Mouse (Mus musculus): Measurements from ENCODE around the gene Gpha2. TPM values are rescaled to one million over a fixed set of nuclear protein-coding genes. Genes with fewer than 3 reads are reported as not detected.

Gene Gpha2
- polyA plus RNA-seq (2012; rRNA removed): not detected in 2 replicates

DNA sequence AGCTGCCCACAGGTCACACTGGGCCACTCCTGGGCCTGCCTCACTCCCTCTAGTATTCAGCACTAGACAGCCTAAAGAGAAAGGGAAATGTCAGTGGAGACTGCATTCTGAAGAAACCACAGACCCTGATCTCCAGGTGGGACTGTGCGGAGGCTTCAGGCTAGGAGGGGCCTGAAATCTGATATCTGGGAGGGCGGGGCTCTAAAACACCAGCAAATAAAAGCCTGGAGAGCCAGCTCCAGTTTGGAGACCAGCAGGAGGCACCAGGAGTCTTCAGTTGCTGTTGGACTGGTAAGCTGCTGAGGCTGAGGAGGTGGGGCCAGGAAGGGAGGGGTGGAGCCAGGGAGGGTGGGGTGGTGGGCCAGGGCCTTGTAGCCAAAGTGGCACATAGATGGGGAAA lies at the start of gene Gpha2:
Gpha2 (plus strand) TSS at position 246 of the 400 bp plus-strand sequence.

DNA sequence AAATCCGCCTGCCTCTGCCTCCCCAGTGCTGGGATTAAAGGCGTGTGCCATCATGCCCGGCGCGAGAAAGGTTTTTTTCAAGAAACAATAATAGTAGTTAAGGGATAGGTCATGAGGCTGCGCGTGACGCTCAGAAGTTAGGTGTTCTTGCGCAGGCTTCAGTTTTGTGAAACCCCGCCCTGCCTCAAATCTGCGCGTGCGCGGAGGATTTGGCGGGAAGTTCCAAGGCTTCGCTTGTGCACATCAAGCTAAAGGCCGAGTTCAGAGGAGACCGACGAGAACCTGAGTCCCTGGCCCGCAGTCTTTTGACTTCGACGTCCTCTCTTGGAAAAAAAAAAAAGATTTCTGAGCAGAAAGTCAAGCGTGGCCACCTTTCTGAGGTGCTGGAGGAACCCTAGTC lies 42.0 kb upstream of the Gpha2 start, which contains the start of gene Majin:
Majin (plus strand) TSS at position 258 of the 400 bp plus-strand sequence.

DNA sequence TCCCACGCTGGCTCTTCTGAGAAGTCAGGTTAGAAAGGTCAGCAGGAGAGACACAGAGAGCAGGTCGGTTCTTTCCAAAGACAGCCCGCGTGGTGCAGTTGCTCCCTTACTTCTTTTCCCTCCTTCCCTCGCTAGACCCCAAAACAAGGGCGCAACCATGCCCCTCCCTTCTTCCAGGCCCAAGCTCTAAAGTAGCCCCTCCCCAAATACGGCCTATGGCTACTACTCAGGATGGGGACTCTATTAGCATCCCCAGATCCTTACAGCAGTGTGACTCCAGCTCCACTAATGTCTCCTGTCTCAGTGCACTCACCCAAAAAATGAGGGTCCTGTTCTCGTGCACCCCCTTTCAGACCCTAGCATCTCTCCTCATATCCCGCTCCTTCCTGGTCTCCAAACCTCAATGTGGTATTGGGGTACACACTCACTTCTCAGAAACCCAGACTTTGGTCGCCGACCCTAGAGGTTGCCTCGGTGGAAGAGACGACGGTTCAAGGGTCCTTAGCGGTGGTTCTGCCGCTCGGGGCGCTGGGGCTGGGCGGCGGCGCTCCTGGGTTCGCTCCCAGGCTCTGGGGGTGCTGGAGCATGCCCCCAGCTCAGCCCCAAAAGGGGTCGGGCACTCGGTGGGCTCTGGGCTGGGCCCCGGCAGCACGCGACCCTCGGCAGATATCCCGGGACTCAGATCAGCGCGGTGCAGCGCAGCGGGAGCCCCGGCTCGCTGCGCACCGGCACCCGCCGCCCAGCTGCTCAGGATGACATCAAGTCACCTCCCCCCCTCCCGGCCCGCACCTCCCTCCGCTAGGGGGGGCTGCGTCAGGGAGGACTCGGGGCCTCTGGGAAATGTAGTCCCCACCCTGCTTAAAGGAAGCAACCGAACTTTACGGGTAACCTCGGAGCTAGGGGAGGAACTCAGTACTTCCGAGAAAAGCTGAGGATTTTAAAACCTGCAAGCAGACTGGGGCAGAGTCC lies 9.2 kb downstream of the Gpha2 start, which contains the start of gene Ppp2r5b:
Ppp2r5b (minus strand) TSS at position 789 of the 969 bp plus-strand sequence.

DNA sequence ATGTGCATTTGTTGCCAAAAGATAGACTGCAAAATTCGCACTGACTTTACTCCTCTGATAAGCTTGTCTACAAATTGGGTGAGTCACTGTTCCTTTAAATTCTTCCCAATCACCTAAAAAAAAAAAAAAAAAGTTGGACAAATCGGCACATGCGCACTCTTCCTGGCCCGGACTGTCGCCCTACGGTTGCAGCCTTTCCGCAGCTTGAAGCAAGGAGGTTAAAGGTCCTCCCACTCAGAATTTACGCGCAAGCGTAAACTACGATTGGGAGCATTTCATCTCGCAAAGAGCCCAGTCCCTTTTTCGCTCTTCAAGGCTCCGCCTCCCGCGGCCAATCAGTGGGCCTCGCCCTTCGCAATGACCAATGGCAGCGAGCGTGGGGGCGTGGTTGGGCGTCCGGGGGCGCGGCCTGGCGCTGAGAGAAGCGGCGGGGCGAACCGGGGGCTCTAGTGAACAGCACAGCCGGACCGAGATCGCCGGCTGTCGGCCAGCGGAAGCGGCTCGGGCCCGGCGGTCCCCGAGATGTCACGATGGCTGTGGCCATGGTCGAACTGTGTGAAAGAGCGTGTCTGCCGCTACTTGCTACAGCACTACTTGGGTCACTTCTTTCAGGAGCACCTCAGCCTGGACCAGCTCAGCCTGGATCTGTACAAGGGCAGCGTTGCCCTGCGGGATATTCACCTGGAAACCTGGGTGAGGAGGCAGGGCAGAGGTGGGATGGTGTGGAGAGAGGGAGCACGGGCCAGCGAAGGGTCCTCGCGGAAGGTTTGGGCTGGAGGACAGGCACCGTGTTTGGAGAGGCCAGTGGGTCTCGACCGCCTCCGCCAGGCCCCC lies 15.3 kb downstream of the Gpha2 start, which contains the start of gene Atg2a:
Atg2a (plus strand) TSS at position 395 of the 834 bp plus-strand sequence.

DNA sequence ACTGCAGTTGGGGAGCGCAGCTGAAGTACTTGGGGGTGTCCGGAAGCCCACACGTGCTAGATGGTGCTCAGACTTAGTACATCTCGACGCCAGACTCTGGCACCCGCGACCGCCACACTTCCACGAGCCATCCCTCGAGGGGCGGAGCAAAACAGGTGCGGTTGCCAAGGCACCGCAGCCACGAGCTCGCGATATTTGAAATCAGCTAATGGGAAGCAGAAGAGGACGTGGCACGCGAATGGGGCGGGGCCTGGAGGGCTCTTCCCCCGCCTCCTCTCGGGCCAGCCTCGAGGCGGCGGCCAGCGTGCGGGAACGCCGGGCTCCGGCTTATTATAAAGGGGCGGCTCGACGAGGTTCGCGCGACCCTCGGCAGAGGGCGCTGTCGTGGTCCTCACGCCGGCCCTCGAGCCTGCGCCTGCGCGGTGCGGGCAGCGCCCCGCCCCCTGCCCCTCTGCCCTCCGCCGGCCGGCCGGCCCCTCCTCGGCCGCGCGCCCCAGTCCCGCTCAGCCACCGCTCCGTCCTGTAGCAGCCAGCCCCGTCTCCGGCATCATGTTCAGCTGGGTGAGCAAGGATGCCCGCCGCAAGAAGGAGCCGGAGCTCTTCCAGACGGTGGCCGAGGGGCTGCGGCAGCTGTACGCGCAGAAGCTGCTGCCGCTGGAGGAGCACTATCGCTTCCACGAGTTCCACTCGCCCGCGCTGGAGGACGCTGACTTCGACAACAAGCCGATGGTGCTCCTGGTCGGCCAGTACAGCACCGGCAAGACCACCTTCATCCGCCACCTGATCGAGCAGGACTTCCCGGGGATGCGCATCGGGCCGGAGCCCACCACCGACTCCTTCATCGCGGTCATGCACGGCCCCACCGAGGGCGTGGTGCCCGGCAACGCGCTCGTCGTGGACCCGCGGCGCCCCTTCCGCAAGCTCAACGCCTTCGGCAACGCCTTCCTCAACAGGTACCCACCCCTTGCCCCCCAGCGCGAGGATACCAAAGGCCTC lies 50.5 kb downstream of the Gpha2 start, which contains the start of gene Ehd1:
Ehd1 (plus strand) TSS at position 300 of the 996 bp plus-strand sequence.

Other genes starting within 250 kb of the Gpha2 start
- 0.05 and 0.07 TPM in 2 replicates for gene Slc22a20, start 240.2 kb upstream of the Gpha2 start, polyA plus RNA-seq (2012; rRNA removed)
- 16.0 and 18.9 TPM in 2 replicates for gene Capn1, start 210.5 kb upstream of the Gpha2 start, polyA plus RNA-seq (2012; rRNA removed)
- gene Syvn1, start 179.8 kb upstream of the Gpha2 start, polyA plus RNA-seq (2012; rRNA removed): 12.0 and 13.7 TPM in 2 replicates
- gene Mrpl49, start 168.6 kb upstream of the Gpha2 start, polyA plus RNA-seq (2012; rRNA removed): 22.4 and 23.7 TPM in 2 replicates
- 1,008 and 1,075 TPM in 2 replicates for gene Fau, start 168.5 kb upstream of the Gpha2 start, polyA plus RNA-seq (2012; rRNA removed)
- gene Znhit2, start 165.2 kb upstream of the Gpha2 start, polyA plus RNA-seq (2012; rRNA removed): 18.6 and 20.3 TPM in 2 replicates
- gene Tm7sf2, start 158.0 kb upstream of the Gpha2 start, polyA plus RNA-seq (2012; rRNA removed): 74.1 and 93.2 TPM in 2 replicates
- 20.2 and 24.9 TPM in 2 replicates for gene Vps51, start 149.1 kb upstream of the Gpha2 start, polyA plus RNA-seq (2012; rRNA removed)
- gene Tmem262, start 146.3 kb upstream of the Gpha2 start, polyA plus RNA-seq (2012; rRNA removed): not detected in 2 replicates
- gene Gm28374, start 144.1 kb upstream of the Gpha2 start, polyA plus RNA-seq (2012; rRNA removed): 0.26 and 0.29 TPM in 2 replicates
- gene Zfpl1, start 141.4 kb upstream of the Gpha2 start, polyA plus RNA-seq (2012; rRNA removed): 18.7 and 21.2 TPM in 2 replicates
- 11.0 and 11.4 TPM in 2 replicates for gene Cdca5, start 141.4 kb upstream of the Gpha2 start, polyA plus RNA-seq (2012; rRNA removed)
- 0.14 and 0.23 TPM in 2 replicates for gene AC131692.1, start 132.0 kb upstream of the Gpha2 start, polyA plus RNA-seq (2012; rRNA removed)
- 2.1 TPM in 2 replicates for gene Naaladl1, start 120.6 kb upstream of the Gpha2 start, polyA plus RNA-seq (2012; rRNA removed)
- gene Sac3d1, start 107.7 kb upstream of the Gpha2 start, polyA plus RNA-seq (2012; rRNA removed): 12.5 and 12.8 TPM in 2 replicates
- 32.0 and 35.8 TPM in 2 replicates for gene Snx15, start 98.1 kb upstream of the Gpha2 start, polyA plus RNA-seq (2012; rRNA removed)
- 1.4 and 1.5 TPM in 2 replicates for gene Batf2, start 85.4 kb upstream of the Gpha2 start, polyA plus RNA-seq (2012; rRNA removed)
- 16.7 and 18.5 TPM in 2 replicates for gene Arl2, start 84.8 kb upstream of the Gpha2 start, polyA plus RNA-seq (2012; rRNA removed)
- gene Majin, start 42.0 kb upstream of the Gpha2 start, polyA plus RNA-seq (2012; rRNA removed): 0.05 TPM in 2 replicates
- gene Ppp2r5b, start 9.5 kb downstream of the Gpha2 start, polyA plus RNA-seq (2012; rRNA removed): 4.8 and 5.2 TPM in 2 replicates
- 5.6 and 6.8 TPM in 2 replicates for gene Atg2a, start 15.3 kb downstream of the Gpha2 start, polyA plus RNA-seq (2012; rRNA removed)
- gene Ehd1, start 50.3 kb downstream of the Gpha2 start, polyA plus RNA-seq (2012; rRNA removed): 57.5 and 76.1 TPM in 2 replicates
- 4.2 and 5.4 TPM in 2 replicates for gene Cdc42bpg, start 80.1 kb downstream of the Gpha2 start, polyA plus RNA-seq (2012; rRNA removed)
- gene Men1, start 108.6 kb downstream of the Gpha2 start, polyA plus RNA-seq (2012; rRNA removed): 16.8 and 18.1 TPM in 2 replicates
- gene Map4k2, start 114.8 kb downstream of the Gpha2 start, polyA plus RNA-seq (2012; rRNA removed): 29.5 and 37.2 TPM in 2 replicates
- 43.1 and 53.9 TPM in 2 replicates for gene Sf1, start 137.3 kb downstream of the Gpha2 start, polyA plus RNA-seq (2012; rRNA removed)
- 3.5 and 4.3 TPM in 2 replicates for gene Pygm, start 158.0 kb downstream of the Gpha2 start, polyA plus RNA-seq (2012; rRNA removed)
- gene Rasgrp2, start 173.0 kb downstream of the Gpha2 start, polyA plus RNA-seq (2012; rRNA removed): 80.4 and 84.1 TPM in 2 replicates
- 0.39 and 0.82 TPM in 2 replicates for gene Nrxn2, start 192.4 kb downstream of the Gpha2 start, polyA plus RNA-seq (2012; rRNA removed)

Data from liver, embryonic 18 days (tissue).